Mouse (Mus musculus) frontal cortex, postnatal 25 days (tissue): ENCODE data around the gene Olfr1019.

Source experiments
- DNase-seq, 2 experiments: peaks; one replicate each; pipeline ENCODE4 v3.0.0; 2022; ENCODE audit warnings: low spot score in 2 of 2

Olfr1019 gene

DNA sequence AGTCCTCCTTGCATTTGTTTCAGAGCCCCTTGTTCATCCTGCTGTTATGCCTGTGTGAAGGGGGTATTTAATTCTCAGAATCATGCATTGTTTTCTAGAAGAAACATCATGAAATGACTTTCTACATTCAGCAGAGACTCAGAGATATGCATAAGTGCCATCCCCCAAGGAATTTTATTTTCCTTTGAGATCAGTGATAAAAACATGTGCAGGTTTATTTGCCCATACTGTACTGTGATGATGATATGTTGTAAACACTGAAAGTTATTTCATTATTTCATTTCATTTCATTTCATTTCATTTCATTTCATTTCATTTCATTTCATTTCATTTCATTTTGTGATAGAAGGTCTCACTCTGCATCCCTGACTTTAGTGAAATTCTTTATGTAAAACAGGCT is at the start of gene Olfr1019:
Gene Olfr1019 (minus strand): TSS at position 101 of the 400 bp plus-strand sequence.
- no peak for DNase-seq

DNA sequence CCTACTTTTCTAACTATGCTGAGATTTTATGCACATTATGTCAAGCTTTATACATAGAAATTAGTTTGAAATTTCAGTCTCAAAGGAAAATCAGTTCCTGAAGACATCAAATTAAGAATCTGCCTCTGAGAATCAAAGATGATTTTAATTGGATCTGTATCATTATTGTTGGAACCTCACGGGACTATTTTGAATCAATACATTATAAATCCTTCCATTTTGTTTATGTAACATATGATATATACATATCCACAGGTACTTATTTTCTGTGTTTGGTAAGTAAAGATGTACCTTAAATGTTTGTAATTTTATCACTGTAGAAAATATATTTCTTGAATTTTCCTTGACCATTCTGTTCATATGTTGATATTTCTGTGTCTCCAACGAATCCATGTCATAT is 40.1 kb upstream of the Olfr1019 start, which contains the start of gene Olfr1023:
Gene Olfr1023 (plus strand): TSS at position 301 of the 400 bp plus-strand sequence.
- DNase-seq, result no peak

GRCm38 (mm10) chr2:85868294-85868693 is 23.0 kb upstream of the Olfr1019 start, which contains the start of gene Olfr1022:
Gene Olfr1022 (plus strand): TSS chr2:85868594.
- DNase-seq, result no peak

GRCm38 (mm10) chr2:85846730-85847129 is 1.4 kb upstream of the Olfr1019 start, which contains the start of gene Olfr1020:
Gene Olfr1020 (plus strand): TSS chr2:85847030.
- no peak for DNase-seq

DNA sequence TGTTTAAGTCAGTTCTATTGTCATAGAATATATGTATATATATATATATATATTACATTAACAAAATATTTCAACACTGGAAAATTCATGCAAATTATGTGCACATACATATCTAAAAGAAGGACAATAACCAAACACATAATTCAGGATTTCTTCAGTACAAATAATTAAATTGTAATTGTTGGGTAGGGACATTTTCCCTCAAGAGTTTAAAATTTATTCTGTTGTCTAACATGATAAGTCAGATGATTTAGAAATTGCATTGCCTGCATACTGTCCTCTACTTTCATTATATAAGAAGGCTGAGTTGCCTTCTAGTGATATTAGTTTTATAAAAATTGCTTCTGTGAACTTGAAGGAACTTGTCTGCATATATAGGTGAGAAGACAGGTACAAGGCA is 27.1 kb downstream of the Olfr1019 start, which contains the start of gene Olfr1018:
Gene Olfr1018 (plus strand): TSS at position 301 of the 400 bp plus-strand sequence.
- DNase-seq, result no peak

GRCm38 (mm10) chr2:85804501-85804900 is 40.8 kb downstream of the Olfr1019 start:
- no peak for DNase-seq

- DNase-seq, result no peak
Measured at GRCm38 (mm10) chr2:85802444-85802843, 42.8 kb downstream of the Olfr1019 start, which contains the start of gene Olfr1016. Gene Olfr1016 (minus strand): TSS chr2:85802544.

DNA sequence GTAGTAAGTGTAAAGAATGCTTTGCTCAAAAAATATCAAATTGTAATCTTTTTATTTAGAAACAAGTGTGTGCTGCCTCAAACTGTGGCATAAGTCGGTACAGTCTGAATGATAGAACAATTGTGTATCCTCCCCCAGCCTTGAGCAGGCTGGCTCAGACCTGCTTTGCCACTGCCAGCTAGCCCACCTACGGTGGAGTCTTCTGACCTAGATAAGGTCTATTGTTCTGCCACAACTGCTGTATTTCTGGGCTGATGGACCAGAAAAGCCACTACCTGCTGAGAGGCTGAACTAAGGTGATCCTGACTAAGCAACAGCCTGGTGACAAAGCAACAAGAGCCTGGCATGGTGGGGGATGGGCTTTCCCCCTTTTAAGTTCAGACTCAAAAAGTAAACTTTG is 53.0 kb downstream of the Olfr1019 start:
- DNase-seq, result no peak
